Mouse (Mus musculus): ENCODE measurements at regions not wholly inside any gene's neighbourhood (a gene's known extent, or its start where the extent isn't known, plus 50 kb on each side); places are given as distances from the start of the nearest gene placed in this dataset.

- no peak for DNase-seq
Measured at GRCm38 (mm10) chr14:109985026-109985425, 769.9 kb downstream of the Slitrk6 start.

GRCm38 (mm10) chr14:109958008-109958407, 796.9 kb downstream of the Slitrk6 start:
- no peak for DNase-seq

- no peak for DNase-seq
Measured at GRCm38 (mm10) chr14:109941944-109942343, 813.0 kb downstream of the Slitrk6 start.

GRCm38 (mm10) chr14:109941162-109941561, 813.8 kb downstream of the Slitrk6 start:
- no peak for DNase-seq

GRCm38 (mm10) chr14:109937432-109937831, 817.5 kb downstream of the Slitrk6 start:
- DNase-seq: no peak

GRCm38 (mm10) chr14:109928977-109929376, 826.0 kb downstream of the Slitrk6 start:
- no peak for DNase-seq

GRCm38 (mm10) chr14:109891896-109892165, 863.1 kb downstream of the Slitrk6 start:
- no peak for DNase-seq

GRCm38 (mm10) chr14:109891151-109891895, 863.6 kb downstream of the Slitrk6 start:
- DNase-seq: no peak

GRCm38 (mm10) chr14:109876950-109877663, 877.8 kb downstream of the Slitrk6 start:
- DNase-seq: no peak

- DNase-seq: peak; percentile 12
Measured at GRCm38 (mm10) chr14:109874230-109874629, 880.7 kb downstream of the Slitrk6 start.

- DNase-seq: no peak
Measured at GRCm38 (mm10) chr14:109840354-109841104, 914.4 kb downstream of the Slitrk6 start.

- no peak for DNase-seq
Measured at GRCm38 (mm10) chr14:109802522-109803126, 888.7 kb upstream of the Slitrk1 start.

- DNase-seq: no peak
Measured at GRCm38 (mm10) chr14:109772246-109772645, 858.3 kb upstream of the Slitrk1 start.

GRCm38 (mm10) chr14:109760892-109761291, 846.9 kb upstream of the Slitrk1 start:
- no peak for DNase-seq

All from thymus, postnatal 4 days (tissue).